Mouse (Mus musculus) frontal cortex, postnatal 25 days (tissue): ENCODE data around the gene Zfp146.
"Not testable (repeated sequence)": the region's sequence is repeated elsewhere in the genome, so short reads cannot be mapped to it uniquely, and the experiment has no call there.

Experiments used
- DNase-seq, 2 experiments: peaks; one replicate each; pipeline ENCODE4 v3.0.0; 2022; ENCODE audit warnings: low spot score in 2 of 2

Gene Zfp146

DNA sequence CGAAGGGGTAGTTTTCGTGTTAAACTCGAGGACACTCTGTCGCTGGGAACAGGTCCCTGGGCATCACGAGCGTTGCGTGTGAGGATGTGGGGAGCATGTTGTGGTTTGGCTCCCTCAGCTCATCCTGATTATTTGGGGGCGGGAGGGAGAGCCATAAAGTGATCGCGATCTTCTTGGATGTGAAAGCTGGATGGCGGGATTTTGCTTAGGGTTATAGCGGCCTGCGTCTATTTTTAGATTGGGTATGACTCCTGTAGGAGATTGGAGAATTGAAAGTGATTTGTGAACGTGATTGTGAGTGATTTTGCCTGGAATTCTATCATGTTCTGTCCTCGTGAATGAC lies 47.4 kb downstream of the Zfp146 start:
- DNase-seq, result no peak

DNA sequence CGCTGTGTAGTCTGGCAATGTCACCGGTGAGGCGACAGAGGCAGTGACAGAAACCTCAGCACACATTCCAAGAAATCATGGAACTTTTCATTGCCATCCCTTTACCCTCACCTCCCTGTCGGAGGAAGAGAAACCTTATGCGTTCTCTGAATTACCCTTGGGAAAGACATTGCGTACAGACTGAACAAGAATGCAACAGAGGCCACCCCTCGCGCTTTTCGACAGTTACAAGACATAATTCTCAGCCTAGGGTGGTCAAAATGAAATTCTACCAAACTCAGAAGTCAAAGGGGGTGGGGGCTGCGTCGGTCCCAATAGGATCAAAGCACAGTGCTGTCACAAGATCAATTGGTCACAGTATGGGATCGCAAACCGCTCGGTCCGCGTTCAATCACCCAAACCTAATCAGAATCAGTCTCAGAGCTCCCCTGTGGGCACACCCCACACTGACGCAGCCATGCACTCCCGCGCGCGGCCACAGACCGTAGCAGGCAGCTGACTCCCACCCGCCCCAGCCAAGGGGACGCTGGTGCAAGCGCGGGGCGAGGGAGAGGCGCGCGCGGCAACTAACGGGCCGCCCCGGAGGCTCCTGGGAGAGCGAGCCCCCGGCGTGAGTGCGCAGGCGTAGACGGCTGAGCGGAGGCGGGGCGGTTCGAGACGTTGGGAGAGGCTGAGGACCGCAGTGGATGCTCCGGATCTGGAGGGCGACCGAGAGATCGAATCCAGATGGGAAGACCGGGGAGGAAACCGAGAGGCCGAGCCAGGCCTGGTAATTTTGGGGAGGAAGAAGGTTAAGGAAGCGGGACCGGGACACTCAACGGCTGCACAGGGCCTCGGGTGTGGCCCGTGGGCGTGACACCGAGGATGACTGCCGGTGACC lies 48.0 kb downstream of the Zfp146 start, which contains the start of gene Zfp382:
TSS of gene Zfp382 (plus strand) at position 635 of the 880 bp plus-strand sequence.
- DNase-seq, result peak; percentile 73 to 76

- DNase-seq, result not testable (repeated sequence)
Measured at GRCm38 (mm10) chr7:30117935-30118334, 51.6 kb downstream of the Zfp146 start.

DNA sequence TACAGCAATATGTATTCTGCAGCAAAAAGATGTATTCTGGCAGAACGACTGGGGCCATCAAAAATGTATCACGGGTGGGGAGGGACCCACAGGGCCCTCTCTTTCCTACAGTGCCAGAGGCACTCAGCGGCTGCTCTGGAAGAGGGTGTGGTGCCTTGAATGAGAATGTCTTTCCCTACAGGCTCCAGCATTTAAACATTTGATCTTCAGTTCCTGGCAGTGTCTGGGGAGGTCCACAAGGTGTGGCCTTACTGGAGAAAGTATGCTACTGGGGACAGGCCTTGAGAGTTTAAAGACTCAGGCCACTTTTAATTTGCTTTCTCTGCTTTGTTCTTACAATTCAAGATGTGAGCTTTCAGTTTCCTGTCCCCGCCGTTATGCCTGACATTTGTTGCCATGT lies 53.5 kb downstream of the Zfp146 start:
- no peak for DNase-seq
